In the genomic region with DNA sequence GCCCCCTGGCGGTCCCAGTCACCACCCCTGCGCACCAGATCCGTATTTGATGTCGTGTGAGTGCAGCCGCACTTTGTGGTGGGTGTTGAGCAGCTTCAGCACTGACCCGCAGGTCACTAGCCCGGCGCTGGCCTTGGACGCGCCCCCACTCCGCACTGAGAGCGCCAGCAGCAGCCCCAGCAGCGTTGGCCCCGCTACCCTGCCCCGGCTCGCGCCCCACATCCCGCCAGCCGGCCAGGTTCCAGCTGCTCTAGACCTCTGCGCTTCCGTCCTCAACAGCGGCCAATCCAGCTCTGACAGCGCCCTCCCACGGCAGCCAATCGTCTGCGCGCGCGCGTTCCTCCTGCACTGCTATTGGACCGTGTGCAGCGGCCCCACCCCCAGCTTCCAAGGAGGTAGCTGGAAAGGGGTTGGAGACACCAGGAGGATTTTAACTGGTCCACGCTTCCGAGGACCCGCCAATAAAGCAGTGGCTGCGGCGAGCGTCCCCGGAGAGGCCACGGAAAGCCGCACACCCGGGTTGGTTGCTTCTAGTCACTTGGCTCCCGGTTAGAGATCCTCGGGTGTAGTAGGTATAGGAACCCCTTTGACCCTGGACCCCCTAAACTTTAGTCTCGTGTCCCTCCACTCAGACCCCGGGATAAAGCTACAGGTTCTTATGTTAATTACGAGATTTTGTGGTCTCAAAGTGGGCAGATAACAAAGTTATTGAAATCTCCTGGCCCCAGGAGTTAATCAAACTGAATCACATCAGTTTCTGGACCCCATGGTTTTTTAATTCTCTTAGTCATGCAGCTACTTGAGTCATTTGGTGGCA, we compare ENCODE assay signal across 8 mouse cellular contexts. TPM values are rescaled to one million over a fixed set of nuclear protein-coding genes. Genes with fewer than 3 reads are reported as not detected.
DNase-seq lines count a peak whose midpoint lies in the region; ATAC-seq and TF ChIP-seq lines count a peak whose summit lies in the region.

A gene (minus strand): TSS at position 295 of the 817 bp plus-strand sequence.

- peaks cover 0 to 2% of the 10 kb centered on the region in 2 experiments; a peak in 2 of 4 replicates for H3K36me3 ChIP-seq in MEL (ENCODE audit: control insufficient read depth in 1 of 2, insufficient read depth in 2 of 2, low read length in 2 of 2)
- H3K36me3 ChIP-seq in lung, embryonic 16.5 days (ENCODE audit: control insufficient read depth, insufficient read depth, low read length) = no peaks in the 10 kb centered on the region

- H3K9ac ChIP-seq in MEL (ENCODE audit: control insufficient read depth, low read depth, low read length, poor library complexity, severe bottlenecking) = peak within 1 kb of the TSS; percentile 84
- H3K9ac ChIP-seq in lung, embryonic 16.5 days (ENCODE audit: low read length) = peak within 1 kb of the TSS; percentile 75

- H3K27ac ChIP-seq in MEL (ENCODE audit: control insufficient read depth, low read depth, low read length) = peak within 1 kb of the TSS; percentile 75
- H3K27ac ChIP-seq in cerebellum, adult 2 months (ENCODE audit: insufficient read depth, low read length) = peak within 1 kb of the TSS; percentile 46
- H3K27ac ChIP-seq in lung, embryonic 16.5 days (ENCODE audit: low read length) = peak within 1 kb of the TSS; percentile 12; the same call in 1 of the 2 replicates

- H3K27me3 ChIP-seq in MEL (ENCODE audit: control insufficient read depth in 1 of 2, insufficient read depth in 2 of 2, low read length in 2 of 2) = no peaks in the 10 kb centered on the region
- H3K27me3 ChIP-seq in cerebellum, adult 2 months (ENCODE audit: control insufficient read depth, insufficient read depth, low read length) = no peaks in the 10 kb centered on the region
- no peaks in the 10 kb centered on the region for H3K27me3 ChIP-seq in lung, embryonic 16.5 days (ENCODE audit: control insufficient read depth, insufficient read depth, low read depth, low read length)

- peaks cover 0 to 15% of the 10 kb centered on the region in 2 experiments; a peak in 2 of 4 replicates for H3K4me1 ChIP-seq in MEL (ENCODE audit: control insufficient read depth in 1 of 2, insufficient read depth in 2 of 2, low read length in 2 of 2)
- H3K4me1 ChIP-seq in cerebellum, adult 2 months (ENCODE audit: control insufficient read depth, insufficient read depth, low read length) = no peaks in the 10 kb centered on the region
- H3K4me1 ChIP-seq in lung, embryonic 16.5 days (replicated peaks; ENCODE audit: control insufficient read depth, insufficient read depth, low read length) = peaks cover 16% of the 10 kb centered on the region

- WGBS in cerebellum, adult 2 months = under 1% methylated on average over 47 of the region's 47 CpGs
- WGBS in lung, embryonic 16.5 days = under 1% methylated on average over 47 of the region's 47 CpGs

- peak in 1 of 2 experiments; percentile 35; a peak in 1 of 4 replicates for TF ChIP-seq EP300 in MEL (IDR thresholded peaks at IDR 0.05; ENCODE audit: low read depth in 1 of 2, low read length in 2 of 2)

- TF ChIP-seq POLR2A in MEL (IDR thresholded peaks at IDR 0.05; ENCODE audit: control insufficient read depth in 1 of 2, insufficient read depth in 1 of 2, low read depth in 1 of 2, low read length in 2 of 2, poor library complexity in 1 of 2) = peak; percentile 58 to 93; a peak in 2 of 4 replicates
- peak; percentile 74 for TF ChIP-seq POLR2A in cerebellum, adult 2 months (IDR thresholded peaks at IDR 0.05; ENCODE audit: borderline replicate concordance, insufficient read depth, low read length)

- H3K79me2 ChIP-seq in MEL (ENCODE audit: control insufficient read depth, insufficient read depth, low read length, poor library complexity) = peaks cover 16% of the 10 kb centered on the region

- peak in 2 of 3 experiments; percentile 40 to 41; a peak in 3 of 6 replicates for TF ChIP-seq CTCF in MEL (IDR thresholded peaks at IDR 0.05 in 2 of 3, conservative IDR thresholded peaks at IDR 0.05 in 1 of 3; ENCODE audit: control insufficient read depth in 1 of 3, insufficient read depth in 1 of 3, low read depth in 2 of 3, low read length in 3 of 3, poor library complexity in 1 of 3, severe bottlenecking in 1 of 3)
- no peak for TF ChIP-seq CTCF in cerebellum, adult 2 months (IDR thresholded peaks at IDR 0.05; ENCODE audit: borderline replicate concordance, insufficient read depth, low read depth, low read length)

- ATAC-seq in hematopoietic stem cell, adult 5-6 weeks (replicated peaks in 1 of 2; ENCODE audit: insufficient read depth in 1 of 2, low FRiP score in 2 of 2, low TSS enrichment in 1 of 2, low read depth in 1 of 2, poor library complexity in 2 of 2, severe bottlenecking in 2 of 2) = peak; percentile 98 to 99
- peak; percentile 99 for ATAC-seq in lung, embryonic 16.5 days (ENCODE audit: low read depth)

- H3K9me3 ChIP-seq in MEL (replicated peaks; ENCODE audit: insufficient read depth, low read length) = no peaks in the 10 kb centered on the region
- H3K9me3 ChIP-seq in lung, embryonic 16.5 days (ENCODE audit: control insufficient read depth, low read length) = no peaks in the 10 kb centered on the region

- no peak for TF ChIP-seq RAD21 in MEL (IDR thresholded peaks at IDR 0.05; ENCODE audit: low read depth, low read length)

- peak within 1 kb of the TSS; percentile 84 to 85 for H3K4me3 ChIP-seq in MEL (ENCODE audit: control insufficient read depth in 1 of 2, insufficient read depth in 1 of 2, low read depth in 2 of 2, low read length in 2 of 2)
- peak within 1 kb of the TSS; percentile 91 for H3K4me3 ChIP-seq in cerebellum, adult 2 months (replicated peaks; ENCODE audit: insufficient read depth, low read depth, low read length)
- peak within 1 kb of the TSS; percentile 84 for H3K4me3 ChIP-seq in lung, embryonic 16.5 days (ENCODE audit: low read length)

- peak; percentile 99 for DNase-seq in MEL (ENCODE audit: low read depth, low spot score)
- DNase-seq in cerebellum, adult 2 months = peak; percentile 98 to 99
- peak; percentile 97 for DNase-seq in forelimb bud, embryonic 11.5 days (ENCODE audit: low read depth, low spot score)
- peak; percentile 97 for DNase-seq in layer of hippocampus, adult 9-10 months (ENCODE audit: low spot score)
- peak; percentile 83 for DNase-seq in ovary, postnatal 10 days (ENCODE audit: low spot score)
- DNase-seq in thymus, postnatal 10 days (ENCODE audit: low spot score in 2 of 2) = peak; percentile 93 to 95

- peak within 1 kb of the TSS; percentile 97 for H3K4me2 ChIP-seq in lung, embryonic 16.5 days (ENCODE audit: low read depth, low read length)

TF ChIP-seq in MEL, 35 proteins besides CTCF, POLR2A, EP300 and RAD21 (continues in another document):
- TF ChIP-seq SIN3A (IDR thresholded peaks at IDR 0.05; ENCODE audit: low read length) (peak; percentile 83), MAFK (IDR thresholded peaks at IDR 0.05; ENCODE audit: borderline replicate concordance, low read depth, low read length) (no peak), JUND (IDR thresholded peaks at IDR 0.05; ENCODE audit: low read depth, low read length) (no peak), ZKSCAN1 (IDR thresholded peaks at IDR 0.05; ENCODE audit: low read depth, low read length) (no peak), NRF1 (IDR thresholded peaks at IDR 0.05; ENCODE audit: insufficient read depth, low read depth, low read length, poor library complexity, severe bottlenecking) (peak; percentile 47), E2F4 (IDR thresholded peaks at IDR 0.05; ENCODE audit: borderline replicate concordance, low read depth, low read length) (peak; percentile 82; the same call in 1 of the 2 replicates), MEF2A (IDR thresholded peaks at IDR 0.05; ENCODE audit: extremely low read depth, insufficient replicate concordance, low read depth, low read length, poor library complexity, severe bottlenecking) (no peak), UBTF (IDR thresholded peaks at IDR 0.05; ENCODE audit: borderline replicate concordance, insufficient read depth, low read depth, low read length) (no peak), MXI1 (IDR thresholded peaks at IDR 0.05; ENCODE audit: low read depth, low read length) (peak; percentile 73; the same call in 1 of the 2 replicates), SMC3 (IDR thresholded peaks at IDR 0.05; ENCODE audit: low read depth, low read length) (peak; percentile 8; the same call in 1 of the 2 replicates), ZMIZ1 (IDR thresholded peaks at IDR 0.05; ENCODE audit: low read depth, low read length) (peak; percentile 92), POLR2AphosphoS5 (IDR thresholded peaks at IDR 0.05; ENCODE audit: borderline replicate concordance, low read depth, low read length) (no peak), ZC3H11A (IDR thresholded peaks at IDR 0.05; ENCODE audit: low read depth, low read length) (no peak), USF1 (IDR thresholded peaks at IDR 0.05; ENCODE audit: low read depth, low read length) (peak; percentile 6; the same call in 1 of the 2 replicates), HCFC1 (IDR thresholded peaks at IDR 0.05; ENCODE audit: low read depth, low read length) (peak; percentile 73), GATA1 (IDR thresholded peaks at IDR 0.05; ENCODE audit: low read depth, low read length) (no peak), KAT2A (conservative IDR thresholded peaks at IDR 0.05; ENCODE audit: low read depth, low read length) (no peak), GABPA (IDR thresholded peaks at IDR 0.05; ENCODE audit: low read depth, low read length) (no peak), ZNF384 (IDR thresholded peaks at IDR 0.05; ENCODE audit: low read depth, low read length) (no peak), NELFE (IDR thresholded peaks at IDR 0.05; ENCODE audit: low read depth, low read length) (peak; percentile 92), CHD2 (IDR thresholded peaks at IDR 0.05; ENCODE audit: low read length) (peak; percentile 53; the same call in 1 of the 2 replicates), RCOR1 (IDR thresholded peaks at IDR 0.05; ENCODE audit: low read depth, low read length) (peak; percentile 73; the same call in 1 of the 2 replicates), POLR2AphosphoS2 (IDR thresholded peaks at IDR 0.05; ENCODE audit: low read length) (peak; percentile 89), ETS1 (IDR thresholded peaks at IDR 0.05; ENCODE audit: low read depth, low read length) (0 out of 2 replicates have a peak, but pooled peaks have one; percentile 43), CHD1 (IDR thresholded peaks at IDR 0.05; ENCODE audit: low read depth, low read length) (no peak), TBP (IDR thresholded peaks at IDR 0.05; ENCODE audit: low read depth, low read length) (peak; percentile 91), MYC (IDR thresholded peaks at IDR 0.05; ENCODE audit: low read depth, low read length) (peak; percentile 58)

RNA-seq across cellular contexts. Expression of the gene that starts here (rescaled TPM):
- total RNA-seq in MEL (2012; rRNA removed) = 246 and 263 TPM in 2 replicates
- 100 to 1,000 TPM in 1 of 2 experiments, not detected in 1; 249 TPM for polyA plus RNA-seq in MEL (2012; ENCODE audit: insufficient read depth in 1 of 2, insufficient read length in 2 of 2, low read depth in 1 of 2, low replicate concordance in 2 of 2, missing spikeins in 1 of 2)
- polyA plus RNA-seq in cerebellum, adult 2 months (2012; rRNA removed) = 20.4 and 21.5 TPM in 2 replicates
- 24.2 and 26.2 TPM in 2 replicates for total RNA-seq in hematopoietic stem cell, adult 5-6 weeks (2017)
- 85.6 and 88.8 TPM in 2 replicates for polyA plus RNA-seq in lung, embryonic 16.5 days (2015; fragmentation: Nextera tagmentation; extraction: Ambion mirVana)

Comparison
In these comparisons a context has a peak if more than half of its experiments do, and no peak if none do; other contexts are left out.
1. Peak in every context shown above with its lines: DNase-seq, ATAC-seq, H3K4me3 ChIP-seq and H3K27ac ChIP-seq.
2. H3K27ac ChIP-seq: peak in every context shown above with its lines; median percentile 75 in MEL; 46 in cerebellum, adult 2 months; 12 in lung, embryonic 16.5 days.